Mouse (Mus musculus): ENCODE measurements around the gene Ush1g.

DNA sequence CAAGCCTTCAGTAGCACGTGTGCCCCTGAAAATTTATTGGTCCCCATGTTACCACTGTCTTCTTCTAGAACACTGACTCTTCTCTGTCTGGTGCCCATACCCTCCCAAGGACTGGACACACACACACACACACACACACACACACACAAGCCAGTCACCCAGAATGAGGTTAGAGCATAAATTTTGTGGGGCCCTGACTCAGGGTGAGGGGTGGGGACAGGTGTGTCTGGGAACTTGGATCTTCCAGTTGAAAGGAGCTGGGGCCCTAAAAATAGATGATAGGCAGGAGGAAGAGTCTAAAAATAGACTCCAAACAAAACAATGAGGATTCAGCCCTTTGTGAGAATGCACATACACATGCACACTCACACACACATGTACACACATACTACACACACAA, 13.1 kb downstream of the Ush1g start:
- no peak for TF ChIP-seq CTCF (IDR thresholded peaks at IDR 0.05; ENCODE audit: control insufficient read depth, insufficient read depth, insufficient read length)
- TF ChIP-seq USF1 (IDR thresholded peaks at IDR 0.05; ENCODE audit: low read depth): no peak
- TF ChIP-seq MYOG (IDR thresholded peaks at IDR 0.05; ENCODE audit: control insufficient read depth, extremely low read depth, insufficient read length): no peak
- TF ChIP-seq MAX (IDR thresholded peaks at IDR 0.05): no peak
